Mouse (Mus musculus): ENCODE results near the gene Mup17. TPM values are rescaled to one million over a fixed set of nuclear protein-coding genes. Genes with fewer than 3 reads are reported as not detected.
"Not testable (repeated sequence)": the region's sequence is repeated elsewhere in the genome, so short reads cannot be mapped to it uniquely, and the experiment has no call there.

Gene Mup17
- not detected in 2 replicates for polyA plus RNA-seq (2015; fragmentation: Nextera tagmentation; extraction: Ambion mirVana)

DNA sequence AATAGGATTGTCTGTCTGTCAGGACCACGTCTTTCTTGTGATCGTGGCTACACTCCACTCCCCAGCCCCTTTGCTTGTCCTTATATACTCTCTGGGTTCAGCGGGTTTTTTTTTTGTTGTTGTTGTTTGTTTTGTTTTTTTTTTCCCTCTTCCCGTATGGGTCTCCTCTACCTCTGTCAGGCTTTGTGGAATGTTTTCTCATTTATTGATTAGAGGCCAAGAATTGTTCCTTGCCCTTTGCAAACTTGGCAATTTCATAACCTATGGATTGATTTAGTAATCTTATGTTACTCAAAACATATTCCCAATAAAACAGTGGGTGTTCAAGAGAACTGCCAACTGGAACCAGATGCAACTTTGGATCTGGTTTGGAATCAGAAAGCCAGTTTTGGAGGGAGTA, at the start of gene Mup17:
Mup17 (minus strand) TSS at position 101 of the 400 bp plus-strand sequence.
- 75% methylated on average over 4 of the region's 4 CpGs for WGBS
- not testable (repeated sequence) for H3K4me3 ChIP-seq; H3K4me2 ChIP-seq; H3K27ac ChIP-seq; H3K27me3 ChIP-seq; H3K4me1 ChIP-seq; H3K9me3 ChIP-seq; ATAC-seq (ENCODE audit: borderline replicate concordance, extremely low read depth, low FRiP score, low TSS enrichment); H3K36me3 ChIP-seq; H3K9ac ChIP-seq

DNA sequence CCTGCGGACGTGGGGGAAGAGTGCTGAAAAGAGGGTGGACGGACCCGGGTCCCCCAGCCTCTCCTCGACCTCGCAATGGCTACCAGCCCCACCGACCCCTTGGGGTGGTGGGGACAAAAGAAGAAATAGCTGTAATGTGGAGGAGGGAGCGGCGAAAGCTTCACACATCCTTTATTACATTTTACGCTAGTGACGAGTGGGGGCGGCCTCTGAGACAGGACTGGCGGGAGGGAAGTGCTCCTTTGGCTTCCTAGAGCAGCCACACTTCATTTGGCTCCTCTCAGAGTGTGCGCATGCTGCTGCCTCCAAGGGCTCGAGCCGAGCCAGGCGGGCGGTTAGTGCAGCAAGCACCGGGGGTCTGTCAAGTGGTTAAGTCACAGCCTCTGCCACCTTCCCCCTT, 24.1 kb downstream of the Mup17 start:
- ATAC-seq (ENCODE audit: borderline replicate concordance, extremely low read depth, low FRiP score, low TSS enrichment), result not testable (repeated sequence)

DNA sequence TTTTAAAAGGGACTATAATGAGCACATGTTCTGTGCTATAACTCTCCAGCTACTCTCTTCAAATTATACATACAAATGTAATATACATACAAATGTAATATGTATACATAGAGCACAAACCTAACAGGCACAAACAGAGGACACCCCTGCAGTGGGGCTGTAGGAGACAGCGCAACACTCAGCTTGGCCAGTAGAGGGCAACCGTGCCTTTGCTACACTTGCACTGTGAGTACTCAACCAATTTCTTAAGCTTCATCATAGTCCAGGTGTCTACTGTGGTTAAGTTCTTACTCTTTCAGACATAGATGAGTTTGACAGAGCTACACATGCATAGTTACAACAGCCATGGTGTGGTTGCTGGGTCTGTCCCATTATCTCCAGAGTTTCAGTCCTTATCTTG, 39.8 kb downstream of the Mup17 start:
- not testable (repeated sequence) for ATAC-seq (ENCODE audit: borderline replicate concordance, extremely low read depth, low FRiP score, low TSS enrichment); H3K36me3 ChIP-seq
- WGBS, result 30% methylated on average over 2 of the region's 2 CpGs

More for the DNA sequence above, 24.1 kb downstream of the Mup17 start:
- not testable (repeated sequence) for H3K27ac ChIP-seq, H3K27me3 ChIP-seq, H3K4me1 ChIP-seq, H3K4me3 ChIP-seq, H3K36me3 ChIP-seq, H3K9ac ChIP-seq, H3K4me2 ChIP-seq, H3K9me3 ChIP-seq
- WGBS, result 89% methylated on average over 19 of the region's 19 CpGs

More for the DNA sequence above, 39.8 kb downstream of the Mup17 start:
- H3K4me3 ChIP-seq, H3K4me2 ChIP-seq, H3K4me1 ChIP-seq, H3K9ac ChIP-seq, H3K27me3 ChIP-seq, H3K9me3 ChIP-seq, H3K27ac ChIP-seq: not testable (repeated sequence)

Other genes starting within 250 kb of the Mup17 start
- gene Mup15, start 156.1 kb downstream of the Mup17 start, polyA plus RNA-seq (2015; fragmentation: Nextera tagmentation; extraction: Ambion mirVana), result not detected in 2 replicates
- gene Mup16, start 76.3 kb downstream of the Mup17 start, polyA plus RNA-seq (2015; fragmentation: Nextera tagmentation; extraction: Ambion mirVana), result not detected in 2 replicates
- not detected in 2 replicates for gene Mup18, start 78.3 kb upstream of the Mup17 start, polyA plus RNA-seq (2015; fragmentation: Nextera tagmentation; extraction: Ambion mirVana)
- not detected in 2 replicates for gene Mup19, start 186.4 kb upstream of the Mup17 start, polyA plus RNA-seq (2015; fragmentation: Nextera tagmentation; extraction: Ambion mirVana)
- gene Mup5, start 239.4 kb upstream of the Mup17 start, polyA plus RNA-seq (2015; fragmentation: Nextera tagmentation; extraction: Ambion mirVana), result not detected in 2 replicates